Mouse (Mus musculus) induced T-regulatory cell, adult 2 months (primary cell): ENCODE measurements around the gene Stx19.

Experiments used
- DNase-seq: peaks from one replicate; pipeline ENCODE4 v3.0.0-alpha.2; 2012; ENCODE audit warnings: low read depth

Gene Stx19

DNA sequence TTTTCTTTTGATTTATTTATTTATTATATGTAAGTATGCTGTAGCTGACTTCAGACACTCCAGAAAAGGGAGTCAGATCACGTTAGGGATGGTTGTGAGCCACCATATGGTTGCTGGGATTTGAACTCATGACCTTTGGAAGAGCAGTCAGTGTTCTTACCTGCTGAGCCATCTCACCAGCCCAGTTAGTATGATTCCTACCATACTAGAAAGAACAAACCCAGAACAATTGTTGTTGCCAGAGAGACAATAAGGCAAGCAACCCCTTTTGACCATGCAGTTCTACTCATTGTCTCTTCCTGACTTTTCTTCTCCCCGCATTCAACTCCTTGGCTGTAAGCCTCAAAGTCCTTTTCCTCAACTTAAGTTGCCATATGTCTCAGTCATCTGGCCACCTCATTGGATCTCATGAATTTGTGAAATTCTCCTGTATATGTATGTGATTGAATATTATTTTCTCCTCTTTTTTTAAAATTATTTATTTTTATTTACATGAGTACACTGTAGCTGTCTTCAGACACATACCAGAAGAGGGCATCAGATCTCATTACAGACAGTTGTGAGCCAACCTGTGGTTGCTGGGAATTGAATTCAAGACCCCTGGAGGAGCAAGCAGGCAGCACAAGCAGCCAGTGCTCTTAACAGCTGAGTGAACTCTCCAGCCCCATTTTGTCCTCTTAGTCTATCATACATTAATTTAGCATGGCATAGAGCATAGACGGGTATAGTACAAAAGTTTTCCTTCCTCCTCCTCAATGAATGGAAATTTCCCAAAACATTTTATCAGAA is 38.2 kb downstream of the Stx19 start:
- peak; percentile 47 for DNase-seq

GRCm38 (mm10) chr16:62853611-62854126 is 39.2 kb downstream of the Stx19 start:
- DNase-seq: peak; percentile 55

DNA sequence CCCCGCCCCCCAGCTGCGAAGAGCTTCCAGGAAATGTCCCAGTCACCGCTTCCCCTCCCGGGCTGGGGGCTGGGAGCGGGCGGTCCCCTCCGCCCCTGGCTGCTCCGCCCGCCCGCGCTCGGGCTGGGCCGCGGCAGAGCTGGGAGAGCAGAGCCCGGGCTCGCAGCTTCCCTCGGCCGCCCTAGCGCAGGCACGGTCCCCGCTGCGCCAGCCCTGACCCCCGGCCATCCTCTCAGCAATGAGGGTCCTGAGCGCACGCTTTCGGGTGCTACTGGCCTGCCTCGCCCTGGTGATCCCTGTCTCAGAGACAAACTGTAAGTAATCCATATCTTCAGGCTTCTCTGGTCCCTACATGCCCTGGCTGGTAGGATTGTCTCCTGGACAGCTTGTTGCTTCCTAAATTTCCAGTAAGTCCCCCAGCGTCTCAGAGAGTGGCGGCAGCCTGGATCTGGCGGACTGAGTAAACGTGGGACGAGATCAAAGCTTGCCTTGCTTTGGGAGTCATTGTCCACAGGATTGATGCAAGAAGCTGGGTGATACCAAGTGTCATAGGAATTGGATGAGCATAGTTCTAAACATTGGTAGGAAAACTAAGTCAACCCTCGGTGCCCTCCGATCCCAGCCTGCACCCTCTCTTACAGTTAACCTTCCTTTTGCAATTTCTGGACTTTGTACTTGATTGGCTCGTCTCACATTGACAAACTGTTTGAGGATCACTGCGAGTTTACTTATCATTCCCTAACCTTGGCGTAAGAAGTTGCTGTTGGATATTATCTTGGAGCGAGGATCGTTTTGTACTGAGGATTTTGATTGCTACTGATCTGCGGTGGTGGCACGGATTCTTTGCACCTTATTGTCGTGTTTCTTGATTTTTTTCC is 40.0 kb downstream of the Stx19 start, which contains the start of gene Pros1:
Pros1 (plus strand) TSS at position 117 of the 878 bp plus-strand sequence.
- peak; percentile 65 for DNase-seq

DNA sequence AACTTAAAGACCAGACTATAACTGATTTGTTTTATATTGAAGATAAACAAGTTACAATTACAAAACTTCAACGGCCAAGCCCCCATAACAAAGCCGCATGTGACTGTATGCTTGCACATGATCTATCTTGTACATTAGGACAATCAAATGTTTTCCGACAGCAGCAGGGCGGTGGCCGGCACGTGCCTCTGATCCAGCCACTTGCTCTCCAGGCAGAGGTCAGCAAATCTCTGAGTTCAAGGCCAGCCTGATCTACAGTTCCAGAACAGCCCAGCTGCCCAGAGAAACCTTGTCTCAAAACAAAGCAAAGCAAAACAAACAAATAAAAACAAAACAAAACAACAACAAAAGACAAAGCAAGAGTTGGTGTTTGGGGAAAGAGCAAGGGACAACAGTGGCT is 40.9 kb downstream of the Stx19 start:
- DNase-seq: no peak

DNA sequence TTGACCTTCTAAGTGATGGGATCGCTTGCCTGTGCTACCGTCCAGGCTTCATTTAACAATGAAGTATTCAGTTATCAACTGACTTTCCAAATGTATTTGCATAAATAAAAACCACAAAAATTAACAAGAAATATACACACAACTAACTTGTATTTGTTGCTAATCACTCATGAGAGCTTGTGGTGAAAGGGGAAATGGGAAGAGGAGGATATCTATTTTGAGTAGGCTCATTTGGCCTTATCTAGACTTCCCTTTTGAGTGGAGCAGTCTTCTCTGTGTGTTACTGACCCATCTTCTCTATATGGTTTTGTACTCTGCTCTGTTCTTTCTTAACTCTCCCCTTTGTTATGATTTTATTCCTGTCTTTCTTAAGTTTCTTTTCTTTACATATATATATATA is 41.8 kb downstream of the Stx19 start:
- no peak for DNase-seq

- no peak for DNase-seq
These were observed 43.0 kb downstream of the Stx19 start for GRCm38 (mm10) chr16:62857498-62857897.

GRCm38 (mm10) chr16:62858018-62858417 is 43.5 kb downstream of the Stx19 start:
- peak; percentile 47 for DNase-seq

GRCm38 (mm10) chr16:62860140-62860539 is 45.7 kb downstream of the Stx19 start:
- no peak for DNase-seq

DNA sequence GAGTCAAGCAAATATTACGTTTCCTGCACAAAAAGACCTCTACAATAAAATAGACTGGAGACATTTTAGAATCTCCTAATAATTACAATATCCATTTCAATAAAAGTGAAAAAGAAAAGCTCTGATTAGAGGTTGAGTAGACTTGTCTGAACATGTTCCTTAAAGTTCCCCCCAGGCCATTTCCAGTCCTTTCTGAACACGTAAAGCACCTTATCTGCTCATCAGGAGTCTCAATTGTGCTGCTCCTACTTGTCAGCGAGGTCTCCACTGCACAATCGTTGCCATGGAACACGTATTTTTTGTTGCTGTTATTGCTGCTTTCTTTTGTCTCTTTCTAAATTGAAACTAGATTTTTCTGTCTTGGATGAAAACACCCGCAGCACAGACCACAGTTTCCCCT is 47.0 kb downstream of the Stx19 start:
- DNase-seq: no peak

DNA sequence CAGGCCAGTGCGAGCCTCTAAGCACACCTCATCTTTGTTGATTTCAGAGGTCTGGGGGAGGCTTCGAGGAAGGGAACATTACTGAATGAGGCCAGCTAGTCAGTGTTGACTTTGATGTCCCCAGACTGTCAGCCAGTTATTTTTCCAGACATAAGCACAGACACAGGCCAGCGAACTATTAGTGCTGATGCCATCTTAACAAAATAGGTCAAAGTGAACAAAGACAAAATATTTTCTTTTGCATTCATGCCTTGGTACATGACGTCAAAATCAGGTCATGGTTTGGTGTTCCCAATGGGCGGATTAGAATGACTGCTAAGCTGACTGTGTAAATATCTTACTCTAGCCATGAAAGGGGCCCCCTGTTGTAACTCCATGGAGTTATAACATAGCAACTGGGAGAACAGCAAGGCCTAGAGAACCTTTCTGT is 58.2 kb downstream of the Stx19 start:
- DNase-seq: no peak

DNA sequence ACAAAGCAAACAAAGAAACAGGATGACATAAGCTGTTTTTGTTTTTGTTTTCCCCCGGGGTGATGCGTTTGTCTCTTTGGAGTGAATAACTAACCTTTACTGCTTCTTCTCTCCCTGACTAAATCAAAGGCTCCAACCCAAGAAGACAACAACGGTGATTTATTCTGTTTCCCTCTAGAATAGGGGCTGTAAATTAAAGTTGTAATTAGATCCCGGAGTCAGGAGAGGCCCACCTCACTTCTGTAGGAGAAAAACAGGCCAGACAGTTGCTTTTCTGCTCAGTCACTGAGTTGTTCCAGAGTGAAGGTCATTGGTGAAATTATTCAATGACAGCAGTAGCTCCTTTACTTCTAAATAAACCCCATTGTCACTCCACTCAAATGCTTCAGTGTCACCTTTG is 58.7 kb downstream of the Stx19 start:
- no peak for DNase-seq
